Mouse (Mus musculus) gastrocnemius, postnatal 10 days (tissue): ENCODE measurements around the gene Slc12a8. TPM values are rescaled to one million over a fixed set of nuclear protein-coding genes. Genes with fewer than 3 reads are reported as not detected.

Experiments used
- DNase-seq: peaks from one replicate; pipeline ENCODE4 v3.0.0; 2021; ENCODE audit warnings: mixed read lengths
- total RNA-seq, 2 experiments: library from RNA; stranded (reverse); gene quantifications; 2 replicates each; pipeline ENCODE4 v1.2.3; 2021

Gene Slc12a8
- total RNA-seq, 2 experiments from 2014 or later: 0.27 to 0.35 TPM

- DNase-seq: no peak
Measured at GRCm38 (mm10) chr16:33583881-33584454, 66.8 kb downstream of the Slc12a8 start.

GRCm38 (mm10) chr16:33584455-33585082 lies 67.4 kb downstream of the Slc12a8 start:
- no peak for DNase-seq

- no peak for DNase-seq
Measured at GRCm38 (mm10) chr16:33585083-33585460, 67.9 kb downstream of the Slc12a8 start.

GRCm38 (mm10) chr16:33587283-33588127 lies 70.4 kb downstream of the Slc12a8 start:
- DNase-seq: peak; percentile 57

GRCm38 (mm10) chr16:33588845-33589244 lies 71.7 kb downstream of the Slc12a8 start:
- no peak for DNase-seq

GRCm38 (mm10) chr16:33590438-33590837 lies 73.3 kb downstream of the Slc12a8 start:
- no peak for DNase-seq

- no peak for DNase-seq
Measured at GRCm38 (mm10) chr16:33591390-33592067, 74.4 kb downstream of the Slc12a8 start.

- no peak for DNase-seq
Measured at GRCm38 (mm10) chr16:33592286-33592685, 75.2 kb downstream of the Slc12a8 start.

GRCm38 (mm10) chr16:33593467-33593866 lies 76.3 kb downstream of the Slc12a8 start:
- no peak for DNase-seq

GRCm38 (mm10) chr16:33594037-33594771 lies 77.1 kb downstream of the Slc12a8 start:
- DNase-seq: no peak

- no peak for DNase-seq
Measured at GRCm38 (mm10) chr16:33595235-33595769, 78.2 kb downstream of the Slc12a8 start.

- no peak for DNase-seq
Measured at GRCm38 (mm10) chr16:33596213-33596612, 79.1 kb downstream of the Slc12a8 start.

GRCm38 (mm10) chr16:33600216-33600615 lies 83.1 kb downstream of the Slc12a8 start:
- DNase-seq: no peak

GRCm38 (mm10) chr16:33601299-33601698 lies 84.2 kb downstream of the Slc12a8 start:
- no peak for DNase-seq

- DNase-seq: no peak
Measured at GRCm38 (mm10) chr16:33605647-33606596, 88.8 kb downstream of the Slc12a8 start.

GRCm38 (mm10) chr16:33606691-33607532 lies 89.8 kb downstream of the Slc12a8 start:
- DNase-seq: no peak

- no peak for DNase-seq
Measured at GRCm38 (mm10) chr16:33609554-33609953, 92.4 kb downstream of the Slc12a8 start.

- DNase-seq: no peak
Measured at GRCm38 (mm10) chr16:33610466-33610865, 93.3 kb downstream of the Slc12a8 start.

GRCm38 (mm10) chr16:33611291-33611690 lies 94.2 kb downstream of the Slc12a8 start:
- DNase-seq: no peak
